Mouse (Mus musculus) CD4-positive, CD25-positive, alpha-beta regulatory T cell, adult 2 months (primary cell): ENCODE measurements around the gene 2410002F23Rik.
A peak's percentile ranks its signal among the peaks of the same experiment; 100 is the strongest.
"Not testable (repeated sequence)": the region's sequence is repeated elsewhere in the genome, so short reads cannot be mapped to it uniquely, and the experiment has no call there.

Source experiments
- DNase-seq: peaks from one replicate; pipeline ENCODE4 v3.0.0-alpha.2; 2012; ENCODE audit warnings: low read depth, low spot score

The 2410002F23Rik gene

DNA sequence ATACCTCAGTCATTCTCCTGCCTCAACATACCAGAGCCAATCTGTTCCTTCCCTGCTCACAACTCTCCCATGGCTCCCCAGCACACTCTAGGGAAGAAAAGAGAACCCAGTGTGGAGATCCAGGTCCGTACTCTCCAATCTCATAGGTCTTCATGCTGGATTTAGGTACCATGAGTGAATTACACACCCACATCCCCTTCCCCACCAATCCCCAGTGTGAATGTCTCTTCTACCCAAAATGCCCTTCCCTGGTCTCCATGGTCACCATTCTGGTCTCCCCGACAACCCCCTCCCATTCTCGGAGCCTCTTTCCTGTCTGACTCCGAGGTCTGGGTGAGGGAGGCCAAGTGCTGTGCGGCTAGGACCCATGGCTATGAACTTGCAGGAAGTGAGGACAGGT, 14.6 kb downstream of the 2410002F23Rik start, which contains the start of gene Gm15517:
Gm15517 (plus strand) TSS at position 301 of the 400 bp plus-strand sequence.
- no peak for DNase-seq

DNA sequence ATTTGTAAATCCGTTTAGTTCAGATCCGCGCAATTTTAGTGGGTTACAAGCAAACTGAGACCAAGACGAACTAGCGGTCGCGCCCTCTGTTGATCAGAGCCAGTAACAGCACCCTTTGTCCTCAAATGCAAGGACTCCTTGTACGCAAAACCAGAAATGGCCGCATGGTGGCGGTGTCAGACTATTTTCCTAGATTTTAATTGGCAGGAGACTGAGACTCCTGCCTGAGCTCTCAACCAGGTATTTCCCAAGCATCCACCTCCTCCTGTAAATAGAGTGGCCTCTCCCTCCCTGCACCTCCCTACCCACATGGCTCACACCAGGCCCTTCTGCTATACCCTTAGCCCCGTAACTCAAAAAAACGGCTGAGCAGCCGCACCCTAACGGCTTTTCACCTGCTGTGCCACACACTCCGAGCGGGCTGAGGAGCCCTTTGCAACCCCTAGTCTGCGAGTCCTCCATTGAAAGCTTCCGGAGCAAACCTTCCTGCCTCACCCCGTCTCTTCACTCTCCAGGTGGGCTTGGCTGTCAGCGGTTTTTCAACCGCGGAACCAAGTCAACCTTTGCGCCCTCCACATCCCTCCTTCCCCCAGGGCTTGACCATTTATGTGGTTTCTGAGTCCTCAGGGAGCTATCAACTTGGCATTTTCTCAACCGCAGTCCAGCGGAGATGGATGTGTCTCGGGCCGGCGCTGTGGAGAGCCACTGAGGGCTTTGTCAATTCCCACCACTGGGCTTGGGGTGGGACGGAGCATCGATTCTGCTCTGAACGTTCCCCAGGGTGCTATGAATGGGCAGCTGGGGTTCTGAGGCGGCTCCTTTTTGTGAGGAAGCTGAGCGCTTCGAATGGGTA, 16.5 kb downstream of the 2410002F23Rik start:
- DNase-seq: peak; percentile 94

DNA sequence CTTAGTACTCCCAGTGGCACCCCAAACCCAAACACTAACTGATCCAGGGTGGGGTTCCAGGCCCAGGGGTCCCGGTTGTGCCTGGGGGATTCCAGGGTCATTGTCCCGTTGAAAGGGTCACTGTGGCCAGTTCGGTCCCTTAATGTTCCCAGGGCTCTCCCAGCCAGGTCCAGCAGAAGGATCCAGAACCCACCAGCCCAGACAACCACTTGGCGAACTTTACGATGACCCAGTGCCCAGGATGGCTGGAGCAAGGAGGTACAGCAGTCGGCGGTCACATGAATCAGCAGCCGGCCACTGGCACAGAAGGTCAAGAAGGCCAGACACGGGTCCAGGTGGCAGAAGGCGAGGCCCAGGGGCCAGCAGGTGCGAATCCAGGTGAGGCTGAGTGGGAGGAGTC, 21.6 kb downstream of the 2410002F23Rik start:
- DNase-seq: no peak

DNA sequence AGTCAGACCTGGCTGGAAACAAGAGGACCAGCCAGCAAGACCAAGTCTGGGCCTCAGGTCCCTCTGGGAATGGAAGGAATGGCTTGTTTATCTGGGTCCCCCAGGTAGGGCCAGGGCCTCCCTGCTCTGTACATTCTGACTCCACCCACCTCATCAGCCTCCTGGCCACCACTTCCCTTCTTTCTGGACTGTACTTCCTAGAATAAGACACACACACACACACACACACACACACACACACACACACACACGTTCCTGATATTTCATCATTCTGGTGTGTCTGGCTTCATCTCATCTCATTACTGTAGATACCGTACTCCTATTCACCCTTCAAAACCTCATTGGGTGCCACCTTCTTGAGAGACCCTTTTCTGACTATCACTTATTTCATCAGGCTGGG, 22.9 kb downstream of the 2410002F23Rik start:
- no peak for DNase-seq

DNA sequence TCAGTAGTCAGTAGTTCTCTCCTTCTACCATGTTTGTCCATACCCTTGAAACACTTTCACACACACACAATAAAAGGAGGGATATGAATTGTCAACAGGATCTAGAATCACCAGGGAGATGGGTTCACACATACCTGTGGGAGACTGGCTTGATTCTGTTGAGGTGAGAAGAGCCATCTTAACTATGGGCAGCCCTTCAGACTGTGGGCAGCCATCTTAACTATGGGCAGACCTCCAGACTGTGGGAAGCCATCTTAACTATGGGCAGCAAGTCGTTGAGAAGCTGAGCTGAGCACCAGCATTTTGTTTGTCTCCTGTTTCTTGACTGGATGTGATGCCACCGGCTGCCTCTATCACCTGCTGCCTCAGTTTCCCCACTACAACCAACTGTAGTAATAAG, 24.8 kb downstream of the 2410002F23Rik start:
- DNase-seq: peak; percentile 49

DNA sequence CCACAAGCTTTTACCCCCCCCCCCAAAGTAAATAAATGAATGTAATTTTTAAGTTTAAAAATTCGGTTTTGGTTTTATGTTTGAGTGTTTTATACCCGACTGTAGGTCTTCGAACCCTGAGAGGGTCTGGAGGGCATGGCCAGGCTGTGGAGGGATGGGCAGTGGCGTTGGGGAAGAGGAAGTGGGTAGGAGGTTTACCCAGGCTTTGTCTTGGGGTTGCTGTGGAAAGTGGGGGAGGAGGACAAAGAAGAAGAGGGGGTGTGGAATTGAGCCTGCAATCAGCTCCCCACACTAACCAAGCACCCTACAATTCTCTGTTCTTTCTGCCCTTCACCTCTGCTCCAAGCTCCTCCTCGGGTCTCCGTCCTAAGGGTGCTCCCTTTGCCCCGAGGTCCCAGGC, 26.0 kb downstream of the 2410002F23Rik start:
- no peak for DNase-seq

DNA sequence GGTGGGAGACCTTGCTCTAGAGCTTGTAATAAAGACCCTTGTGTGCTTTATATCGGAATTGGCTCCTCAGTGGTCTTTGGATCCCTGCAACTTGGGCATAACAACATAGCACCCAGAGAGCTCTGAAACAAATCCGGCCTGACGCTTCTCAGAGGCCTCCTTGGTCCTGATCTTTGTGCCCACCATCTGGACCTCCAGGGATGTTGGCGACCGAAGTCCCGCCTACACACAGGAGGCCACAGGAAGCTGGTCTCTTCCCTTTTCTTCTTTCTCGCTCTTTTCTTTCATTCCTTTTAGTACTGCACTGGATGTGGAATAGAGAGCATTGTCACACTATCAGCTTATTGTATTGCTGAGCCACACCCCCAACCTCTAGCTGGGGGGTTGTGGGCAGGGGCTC, 26.9 kb downstream of the 2410002F23Rik start:
- no peak for DNase-seq

DNA sequence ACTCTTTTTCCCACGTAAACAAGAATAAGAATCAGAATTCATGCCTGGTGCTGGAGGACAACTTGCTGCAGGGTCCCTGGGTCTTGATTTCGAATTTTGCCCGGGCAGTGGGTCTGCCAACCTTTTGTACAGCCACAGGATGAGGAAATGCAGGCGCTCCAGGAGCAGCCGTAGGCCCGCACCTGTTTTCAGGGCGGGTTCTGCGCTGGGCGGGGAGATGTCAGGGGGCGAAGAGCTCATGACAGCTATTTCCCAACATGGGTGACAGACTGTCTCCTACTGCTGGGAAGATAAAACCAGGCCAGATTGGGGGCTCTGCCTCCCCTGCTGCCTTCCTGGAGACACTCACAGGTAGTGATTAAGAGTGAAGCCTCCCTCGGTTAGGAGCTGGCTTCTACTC, 27.6 kb downstream of the 2410002F23Rik start:
- no peak for DNase-seq

DNA sequence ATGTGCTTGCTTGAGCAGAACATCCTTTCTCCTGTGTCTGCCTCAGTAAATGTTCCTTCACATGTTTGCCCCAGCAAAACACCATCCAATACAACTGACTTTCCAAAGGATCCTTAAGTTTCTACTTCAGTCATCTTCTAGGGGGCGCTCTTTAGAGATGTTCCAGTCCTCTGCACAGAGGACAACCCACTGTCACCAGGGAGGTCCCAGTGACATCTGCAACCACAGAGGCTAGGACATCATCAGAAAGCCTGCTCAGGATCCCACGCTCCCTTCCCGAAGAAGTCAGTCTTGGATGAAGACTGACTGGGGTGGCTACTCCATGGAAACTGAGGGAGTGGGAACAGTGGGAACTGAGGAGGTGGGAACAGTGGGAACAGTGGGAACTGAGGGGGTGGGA, 29.0 kb downstream of the 2410002F23Rik start:
- DNase-seq: no peak

DNA sequence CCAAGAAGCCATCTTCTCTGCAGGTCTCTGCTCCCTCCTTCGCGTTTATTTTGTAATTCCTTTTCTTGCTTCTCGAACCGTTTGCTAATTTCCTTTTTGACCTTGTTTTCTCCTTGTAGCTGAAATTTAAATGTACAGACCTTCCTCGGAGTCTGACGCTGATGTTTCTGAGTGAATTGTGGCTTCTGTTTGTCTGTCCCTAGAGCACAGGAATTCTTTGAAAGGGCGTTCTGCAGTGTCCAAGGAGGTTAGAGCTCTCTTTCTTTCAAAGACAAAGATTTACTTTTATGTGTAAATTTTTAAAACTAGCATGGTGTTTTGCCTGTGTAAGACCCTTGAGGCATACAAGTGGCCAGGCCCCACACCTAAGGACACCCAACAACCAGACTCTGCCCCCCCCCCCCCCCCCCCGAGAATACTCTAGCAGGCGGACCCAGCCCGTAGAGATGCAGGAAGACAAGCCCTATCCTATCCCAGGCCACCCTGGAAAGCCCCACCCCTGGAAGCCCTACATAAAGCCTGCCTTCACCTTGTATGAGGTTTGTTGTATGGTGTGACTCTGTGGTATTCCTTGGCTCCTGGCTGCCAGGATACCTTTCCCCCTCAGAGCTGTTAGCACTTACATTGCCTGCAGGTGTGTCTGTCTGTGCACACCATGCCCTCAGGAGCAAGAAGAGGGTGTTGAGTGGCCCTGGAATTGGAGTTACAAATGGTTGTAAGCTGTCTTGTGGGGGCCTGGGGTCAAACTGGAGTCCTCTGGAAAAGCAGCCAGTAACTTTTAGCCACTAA, 30.1 kb downstream of the 2410002F23Rik start:
- DNase-seq: no peak

DNA sequence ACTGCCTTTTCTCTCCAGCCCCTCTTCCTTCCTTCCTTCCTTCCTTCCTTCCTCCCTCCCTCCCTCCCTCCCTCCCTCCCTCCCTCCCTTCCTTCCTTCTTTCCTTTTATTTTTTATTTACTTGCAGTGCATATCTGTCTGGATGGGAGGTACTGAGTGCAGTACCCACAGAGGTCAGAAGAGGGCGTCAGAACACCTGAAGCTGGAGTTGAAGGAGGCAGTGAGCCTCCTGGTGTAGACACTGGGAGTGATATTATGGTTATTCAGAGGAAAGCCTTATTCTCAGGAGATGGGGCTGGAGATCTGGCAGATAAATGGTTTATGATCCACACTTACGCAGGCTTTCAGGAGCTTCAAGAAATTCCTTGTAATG, 30.7 kb downstream of the 2410002F23Rik start:
- peak; percentile 63 for DNase-seq

DNA sequence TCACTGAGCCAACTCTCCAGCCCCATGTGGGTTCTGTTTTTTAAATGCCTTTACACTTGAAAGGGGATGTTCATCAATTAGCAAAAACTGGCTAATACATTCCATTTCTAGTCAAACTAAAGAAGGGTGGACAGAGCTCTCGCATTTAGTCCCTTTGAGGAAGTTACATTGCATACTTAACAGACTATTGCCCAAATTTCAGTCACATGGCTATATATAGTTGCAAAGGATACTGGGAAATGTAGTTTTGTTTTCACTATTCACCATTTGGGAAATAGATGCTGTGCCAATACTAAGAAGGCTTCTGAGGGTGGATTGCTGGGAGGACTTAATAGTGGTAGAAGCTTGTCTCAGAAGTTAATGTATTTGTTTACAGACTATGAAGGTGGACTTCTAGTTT, 34.4 kb downstream of the 2410002F23Rik start:
- no peak for DNase-seq

DNA sequence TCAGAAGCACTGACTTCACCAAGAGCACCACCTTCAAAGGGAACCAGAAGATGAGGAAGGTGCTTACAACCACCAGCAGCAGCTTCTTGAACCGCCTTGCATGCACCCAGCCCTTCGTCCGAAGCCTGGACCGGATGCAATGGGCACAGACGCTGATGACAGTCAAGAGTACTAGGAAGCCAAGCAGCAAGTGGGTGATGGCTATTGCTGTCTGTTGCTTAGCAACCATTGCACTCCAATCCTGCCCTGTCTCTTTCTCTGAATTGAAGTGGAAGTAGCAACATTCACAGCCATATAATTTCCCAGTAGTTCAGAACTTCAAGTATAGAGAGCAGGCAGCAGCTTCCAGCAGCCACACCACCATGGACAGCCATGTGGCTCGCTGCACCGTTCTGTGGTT, 35.1 kb downstream of the 2410002F23Rik start:
- DNase-seq: no peak

DNA sequence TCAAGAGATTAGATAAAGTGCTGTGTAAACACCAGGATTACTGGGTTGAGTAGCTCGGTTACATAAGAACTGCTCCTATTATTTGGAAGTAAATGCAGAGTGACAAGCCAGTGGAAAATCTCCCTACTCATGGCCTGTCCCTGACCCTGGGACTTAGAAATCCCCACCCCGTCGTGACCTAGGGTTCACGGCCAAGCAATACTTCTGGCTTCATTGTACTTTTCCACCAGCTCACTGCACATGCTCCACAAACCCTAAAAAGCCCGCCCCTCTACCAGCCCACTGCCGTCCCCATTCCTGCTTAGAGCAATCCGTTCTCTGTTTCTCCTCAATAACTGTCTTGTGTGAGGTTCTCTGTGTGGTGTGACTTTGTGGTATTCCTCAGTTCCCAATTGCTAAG, 41.2 kb downstream of the 2410002F23Rik start:
- DNase-seq: no peak

DNA sequence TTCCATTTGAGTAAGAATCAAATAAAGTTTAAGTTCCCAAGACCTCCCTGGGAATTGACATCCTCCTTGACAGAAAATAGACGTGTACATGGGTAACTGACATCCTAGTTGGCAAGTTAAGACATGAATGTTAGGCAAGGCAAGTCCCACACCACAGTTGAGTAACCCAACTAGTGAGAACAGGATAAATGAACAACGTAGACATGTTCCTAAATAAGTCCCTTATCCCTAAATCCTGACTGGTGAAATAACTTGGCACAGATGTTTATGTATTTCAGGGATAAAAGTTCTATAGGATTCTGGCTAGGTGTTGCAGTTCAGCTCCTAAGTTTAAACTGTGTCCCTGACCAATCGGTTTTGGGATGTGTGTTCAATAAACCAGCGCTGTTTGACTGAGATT, 44.5 kb downstream of the 2410002F23Rik start:
- DNase-seq: no peak

DNA sequence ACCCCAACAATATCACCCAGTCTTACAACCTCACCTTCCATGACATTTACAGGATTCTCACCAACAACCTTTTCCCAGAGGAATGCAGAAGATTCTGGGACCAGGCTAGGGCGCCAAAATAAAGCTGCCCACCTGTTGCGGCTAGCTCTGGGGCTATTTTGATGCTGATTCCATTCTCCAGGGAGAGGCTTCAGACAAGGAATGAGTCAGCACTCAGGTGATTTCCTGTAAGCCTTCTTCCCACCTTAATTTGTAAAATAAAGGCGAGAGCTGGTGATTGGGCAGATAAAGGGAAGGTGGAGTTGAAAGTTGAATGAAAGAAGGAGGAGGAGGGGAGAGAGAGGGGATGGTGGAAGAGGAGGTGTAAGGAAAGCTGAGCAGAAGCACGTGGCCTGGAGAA, 44.9 kb downstream of the 2410002F23Rik start:
- no peak for DNase-seq

DNA sequence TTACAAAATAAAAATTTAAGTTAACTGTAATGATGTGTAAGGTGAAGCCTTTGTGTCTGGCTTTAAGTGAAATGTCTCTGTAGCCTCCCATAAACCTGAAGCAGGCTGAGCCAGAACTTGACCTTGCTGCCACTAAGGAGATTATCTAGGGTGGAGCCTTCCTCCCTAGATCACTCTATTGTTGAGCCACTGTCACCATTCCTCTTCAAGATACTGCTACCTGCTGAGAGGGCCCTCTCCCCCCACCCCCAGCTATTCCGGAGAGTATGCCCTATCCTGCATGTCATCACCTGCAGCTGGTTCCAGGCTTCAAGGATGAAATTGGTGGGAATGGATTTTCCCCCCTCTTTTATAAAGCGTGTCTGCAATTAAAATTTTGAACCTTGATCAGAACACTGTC, 51.0 kb downstream of the 2410002F23Rik start:
- DNase-seq: not testable (repeated sequence)
